Mouse (Mus musculus) stomach, postnatal 0 days (tissue): ENCODE measurements around the gene Prmt7.

Experiments
- CTCF ChIP-seq: IDR thresholded peaks from 2 replicates; pipeline ENCODE4 v1.5.1; 2016; ENCODE audit warnings: antibody characterized with exemption, low read depth, mild to moderate bottlenecking, moderate library complexity
- EP300 ChIP-seq: optimal IDR thresholded peaks from 2 replicates; pipeline ENCODE3; 2016; ENCODE audit warnings: antibody characterized with exemption

GRCm38 (mm10) chr8:106198741-106199140 lies 12.0 kb upstream of the Prmt7 start:
- peak; percentile 89 for TF ChIP-seq CTCF
- no peak for TF ChIP-seq EP300
